Mouse (Mus musculus) adrenal gland, adult 2 months (tissue): ENCODE data around the gene Rgs2. TPM values are rescaled to one million over a fixed set of nuclear protein-coding genes. Genes with fewer than 3 reads are reported as not detected.

Experiments
- DNase-seq: peaks from one replicate; pipeline ENCODE4 v3.0.0; 2021
- long read RNA-seq: library from polyadenylated mRNA; stranded (forward); transcript quantifications from one replicate; pipeline ENCODE4 v2.0.0, GENCODE M21; 2021
- polyA plus RNA-seq: library from polyadenylated mRNA; depleted of rRNA; stranded (reverse); fragments of >200 nt; gene quantifications from 2 replicates; pipeline ENCODE4 v1.2.3, GENCODE M21; 2012; rRNA removed
- total RNA-seq, 2 experiments: library from RNA; stranded (reverse); gene quantifications; 2 replicates each; pipeline ENCODE4 v1.2.3; 2021

Gene Rgs2
- 100 to 1,000 TPM; 342 to 413 TPM for total RNA-seq
- 3.5 and 3.9 TPM in 2 replicates for polyA plus RNA-seq
- long read RNA-seq, transcript Rgs2-202 (5 exons, 3,021 nt), result major isoform, 72 of 83 reads
- long read RNA-seq, partial matches to known transcripts, result 1 of 83 reads
- long read RNA-seq, other reads (novel, unspliced or antisense), result 8 of 83 reads

GRCm38 (mm10) chr1:144003904-144004740 lies at the start of gene Rgs2:
TSS of gene Rgs2 (minus strand) at chr1:144004161.
- DNase-seq, result peak; percentile 99

- DNase-seq, result no peak
These were observed 49.4 kb upstream of the Rgs2 start for GRCm38 (mm10) chr1:144053401-144053800.

GRCm38 (mm10) chr1:144041826-144042225 lies 37.9 kb upstream of the Rgs2 start:
- no peak for DNase-seq

GRCm38 (mm10) chr1:144033498-144033897 lies 29.5 kb upstream of the Rgs2 start:
- no peak for DNase-seq

- DNase-seq, result no peak
These were observed 26.5 kb upstream of the Rgs2 start for GRCm38 (mm10) chr1:144030499-144030898.

GRCm38 (mm10) chr1:144029679-144030078 lies 25.7 kb upstream of the Rgs2 start:
- DNase-seq, result no peak

- DNase-seq, result peak; percentile 16
These were observed 14.5 kb upstream of the Rgs2 start for GRCm38 (mm10) chr1:144018417-144018958.

- DNase-seq, result no peak
These were observed 10.0 kb upstream of the Rgs2 start for GRCm38 (mm10) chr1:144013913-144014312.

GRCm38 (mm10) chr1:144007341-144007740 lies 3.4 kb upstream of the Rgs2 start:
- no peak for DNase-seq

- DNase-seq, result peak; percentile 88
These were observed 2.6 kb upstream of the Rgs2 start for GRCm38 (mm10) chr1:144006542-144006941.

- DNase-seq, result no peak
These were observed 1.7 kb upstream of the Rgs2 start for GRCm38 (mm10) chr1:144005648-144006047.

GRCm38 (mm10) chr1:144004741-144005140 lies 780 bp upstream of the Rgs2 start:
- peak; percentile 59 for DNase-seq

GRCm38 (mm10) chr1:144003416-144003815 lies 545 bp downstream of the Rgs2 start:
- peak; percentile 57 for DNase-seq

GRCm38 (mm10) chr1:144002715-144003066 lies 1.3 kb downstream of the Rgs2 start:
- DNase-seq, result no peak

GRCm38 (mm10) chr1:144002036-144002714 lies 1.8 kb downstream of the Rgs2 start:
- DNase-seq, result no peak

GRCm38 (mm10) chr1:144000246-144000645 lies 3.7 kb downstream of the Rgs2 start:
- DNase-seq, result no peak

- DNase-seq, result no peak
These were observed 4.5 kb downstream of the Rgs2 start for GRCm38 (mm10) chr1:143999371-143999920.

- DNase-seq, result no peak
These were observed 10.9 kb downstream of the Rgs2 start for GRCm38 (mm10) chr1:143993026-143993425.

GRCm38 (mm10) chr1:143992528-143992927 lies 11.4 kb downstream of the Rgs2 start:
- DNase-seq, result no peak

GRCm38 (mm10) chr1:143990263-143990662 lies 13.7 kb downstream of the Rgs2 start:
- DNase-seq, result peak; percentile 57

- DNase-seq, result no peak
These were observed 14.2 kb downstream of the Rgs2 start for GRCm38 (mm10) chr1:143989773-143990172.

GRCm38 (mm10) chr1:143988756-143989155 lies 15.2 kb downstream of the Rgs2 start:
- DNase-seq, result no peak
